Mouse (Mus musculus): Measurements from ENCODE around the gene Vti1a. TPM values are rescaled to one million over a fixed set of nuclear protein-coding genes. Genes with fewer than 3 reads are reported as not detected.

Vti1a gene
- 26.7 and 27.0 TPM in 2 replicates for polyA plus RNA-seq (2015; fragmentation: Nextera tagmentation; extraction: Ambion mirVana)

DNA sequence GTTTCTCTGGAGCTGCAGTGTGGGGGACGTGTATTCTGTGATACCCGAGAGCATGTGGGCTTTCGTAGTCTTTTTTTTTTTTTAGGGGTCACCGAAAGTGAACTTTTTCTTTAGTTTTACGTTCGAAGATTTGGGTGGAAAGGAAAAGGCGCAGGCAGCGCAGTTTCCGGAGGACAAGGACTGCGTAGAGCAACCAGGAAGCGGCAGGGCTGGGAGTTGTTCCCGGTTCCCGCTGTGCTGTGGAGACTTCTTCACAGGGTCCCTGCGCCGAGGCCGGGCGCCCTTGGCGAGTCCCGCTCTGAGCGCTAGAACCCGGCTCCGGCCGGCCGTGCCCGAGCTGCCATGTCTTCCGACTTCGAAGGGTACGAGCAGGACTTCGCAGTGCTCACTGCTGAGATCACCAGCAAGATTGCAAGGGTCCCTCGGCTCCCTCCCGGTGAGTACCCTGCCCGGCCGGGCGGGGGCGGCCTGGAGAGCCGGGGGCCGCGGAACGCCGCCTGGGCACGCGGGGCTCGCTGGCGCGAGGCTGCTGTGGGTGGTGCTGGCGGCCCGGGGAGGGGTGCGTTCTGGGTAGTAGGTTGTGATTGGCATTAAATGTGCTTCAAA lies at the start of gene Vti1a:
Vti1a (plus strand) TSS at position 187 of the 606 bp plus-strand sequence.
- peak within 1 kb of the TSS; percentile 89 for H3K4me2 ChIP-seq (ENCODE audit: low read depth, low read length)
- no peaks in the 10 kb centered on the region for H3K9me3 ChIP-seq (ENCODE audit: control insufficient read depth, low read length)
- under 1% methylated on average over 48 of the region's 48 CpGs for WGBS
- H3K27me3 ChIP-seq (ENCODE audit: control insufficient read depth, insufficient read depth, low read depth, low read length), result no peaks in the 10 kb centered on the region
- peak within 1 kb of the TSS; percentile 94 for H3K4me3 ChIP-seq (ENCODE audit: low read length)
- peaks cover 14% of the 10 kb centered on the region for H3K4me1 ChIP-seq (replicated peaks; ENCODE audit: control insufficient read depth, insufficient read depth, low read length)
- H3K9ac ChIP-seq (ENCODE audit: low read length), result peak within 1 kb of the TSS; percentile 92
- H3K36me3 ChIP-seq (ENCODE audit: control insufficient read depth, insufficient read depth, low read length), result peaks cover 4% of the 10 kb centered on the region
- peak within 1 kb of the TSS; percentile 91 for H3K27ac ChIP-seq (ENCODE audit: low read length)
- ATAC-seq (ENCODE audit: low read depth), result peak; percentile 93

GRCm38 (mm10) chr19:55266786-55267185 lies 49.3 kb upstream of the Vti1a start:
- H3K4me3 ChIP-seq (ENCODE audit: low read length), result no peak overlapping the region
- no peak overlapping the region for H3K4me2 ChIP-seq (ENCODE audit: low read depth, low read length)
- no peak for ATAC-seq (ENCODE audit: low read depth)
- H3K9ac ChIP-seq (ENCODE audit: low read length), result no peak overlapping the region
- H3K27me3 ChIP-seq (ENCODE audit: control insufficient read depth, insufficient read depth, low read depth, low read length), result no peaks in the 10 kb centered on the region
- H3K4me1 ChIP-seq (replicated peaks; ENCODE audit: control insufficient read depth, insufficient read depth, low read length), result peaks cover 38% of the 10 kb centered on the region
- H3K36me3 ChIP-seq (ENCODE audit: control insufficient read depth, insufficient read depth, low read length), result 0 out of 2 replicates have a peak, but pooled peaks cover 2% of the 10 kb centered on the region
- WGBS, result 73% methylated on average over 3 of the region's 3 CpGs
- H3K27ac ChIP-seq (ENCODE audit: low read length), result peak overlapping the region; percentile 96
- no peaks in the 10 kb centered on the region for H3K9me3 ChIP-seq (ENCODE audit: control insufficient read depth, low read length)

- no peak overlapping the region for H3K4me3 ChIP-seq (ENCODE audit: low read length)
- peaks cover 38% of the 10 kb centered on the region for H3K4me1 ChIP-seq (replicated peaks; ENCODE audit: control insufficient read depth, insufficient read depth, low read length)
- no peak overlapping the region for H3K9ac ChIP-seq (ENCODE audit: low read length)
- peaks cover 2% of the 10 kb centered on the region; the same call in 1 of the 2 replicates for H3K36me3 ChIP-seq (ENCODE audit: control insufficient read depth, insufficient read depth, low read length)
- ATAC-seq (ENCODE audit: low read depth), result peak; percentile 80
- no peaks in the 10 kb centered on the region for H3K27me3 ChIP-seq (ENCODE audit: control insufficient read depth, insufficient read depth, low read depth, low read length)
- H3K27ac ChIP-seq (ENCODE audit: low read length), result peak overlapping the region; percentile 96
- H3K4me2 ChIP-seq (ENCODE audit: low read depth, low read length), result no peak overlapping the region
- WGBS, result 42% methylated on average over 3 of the region's 3 CpGs
- no peaks in the 10 kb centered on the region for H3K9me3 ChIP-seq (ENCODE audit: control insufficient read depth, low read length)
Observed at GRCm38 (mm10) chr19:55268150-55268549, 47.9 kb upstream of the Vti1a start.

DNA sequence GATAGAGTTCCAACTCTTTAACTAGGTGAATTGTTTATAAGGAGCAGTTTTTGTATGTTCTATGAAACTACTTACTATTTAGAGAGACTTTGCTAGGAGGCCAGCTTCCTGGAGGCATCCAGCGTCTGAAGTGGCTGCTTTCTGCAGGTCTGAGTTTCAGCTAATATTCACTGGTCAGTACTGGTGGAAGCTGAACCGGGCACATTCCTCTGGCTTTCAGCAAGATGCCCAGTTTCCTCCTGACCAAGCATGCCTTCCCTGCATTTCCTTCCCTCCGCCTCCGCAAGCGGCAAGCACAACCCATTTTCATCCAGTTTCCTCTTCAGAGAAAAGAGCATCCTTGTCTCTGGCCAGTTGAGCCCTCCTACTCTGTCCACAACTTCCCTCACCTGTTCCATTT lies 47.0 kb upstream of the Vti1a start:
- Histone ChIP-seq H3K4me2 (ENCODE audit: low read depth, low read length) (no peak overlapping the region), H3K9me3 (ENCODE audit: control insufficient read depth, low read length) (no peaks in the 10 kb centered on the region), H3K4me1 (replicated peaks; ENCODE audit: control insufficient read depth, insufficient read depth, low read length) (peaks cover 38% of the 10 kb centered on the region), H3K4me3 (ENCODE audit: low read length) (no peak overlapping the region), H3K9ac (ENCODE audit: low read length) (peak overlapping the region; percentile 24; the same call in 1 of the 2 replicates), H3K27ac (ENCODE audit: low read length) (peak overlapping the region; percentile 96), H3K27me3 (ENCODE audit: control insufficient read depth, insufficient read depth, low read depth, low read length) (no peaks in the 10 kb centered on the region), H3K36me3 (ENCODE audit: control insufficient read depth, insufficient read depth, low read length) (peaks cover 2% of the 10 kb centered on the region; the same call in 1 of the 2 replicates)
- WGBS, result 58% methylated on average over 5 of the region's 5 CpGs
- no peak for ATAC-seq (ENCODE audit: low read depth)

- H3K36me3 ChIP-seq (ENCODE audit: control insufficient read depth, insufficient read depth, low read length), result peaks cover 2% of the 10 kb centered on the region; the same call in 1 of the 2 replicates
- no peak overlapping the region for H3K4me2 ChIP-seq (ENCODE audit: low read depth, low read length)
- WGBS, result 43% methylated on average over 3 of the region's 3 CpGs
- H3K4me1 ChIP-seq (replicated peaks; ENCODE audit: control insufficient read depth, insufficient read depth, low read length), result peaks cover 38% of the 10 kb centered on the region
- no peak overlapping the region for H3K9ac ChIP-seq (ENCODE audit: low read length)
- no peak overlapping the region for H3K4me3 ChIP-seq (ENCODE audit: low read length)
- H3K9me3 ChIP-seq (ENCODE audit: control insufficient read depth, low read length), result no peaks in the 10 kb centered on the region
- H3K27me3 ChIP-seq (ENCODE audit: control insufficient read depth, insufficient read depth, low read depth, low read length), result no peaks in the 10 kb centered on the region
- H3K27ac ChIP-seq (ENCODE audit: low read length), result peak overlapping the region; percentile 96
- ATAC-seq (ENCODE audit: low read depth), result peak; percentile 92
Observed at GRCm38 (mm10) chr19:55271448-55271847, 44.6 kb upstream of the Vti1a start.

GRCm38 (mm10) chr19:55273340-55273739 lies 42.8 kb upstream of the Vti1a start:
- Histone ChIP-seq H3K4me2 (ENCODE audit: low read depth, low read length) (no peak overlapping the region), H3K9ac (ENCODE audit: low read length) (no peak overlapping the region), H3K4me1 (replicated peaks; ENCODE audit: control insufficient read depth, insufficient read depth, low read length) (peaks cover 25% of the 10 kb centered on the region), H3K4me3 (ENCODE audit: low read length) (no peak overlapping the region), H3K27ac (ENCODE audit: low read length) (no peak overlapping the region), H3K36me3 (ENCODE audit: control insufficient read depth, insufficient read depth, low read length) (peaks cover 6% of the 10 kb centered on the region; the same call in 1 of the 2 replicates), H3K9me3 (ENCODE audit: control insufficient read depth, low read length) (no peaks in the 10 kb centered on the region), H3K27me3 (ENCODE audit: control insufficient read depth, insufficient read depth, low read depth, low read length) (no peaks in the 10 kb centered on the region)
- 66% methylated on average over 6 of the region's 6 CpGs for WGBS
- ATAC-seq (ENCODE audit: low read depth), result no peak

- Histone ChIP-seq H3K4me2 (ENCODE audit: low read depth, low read length) (no peak overlapping the region), H3K4me1 (replicated peaks; ENCODE audit: control insufficient read depth, insufficient read depth, low read length) (no peaks in the 10 kb centered on the region), H3K9me3 (ENCODE audit: control insufficient read depth, low read length) (no peaks in the 10 kb centered on the region), H3K36me3 (ENCODE audit: control insufficient read depth, insufficient read depth, low read length) (peaks cover 12% of the 10 kb centered on the region), H3K4me3 (ENCODE audit: low read length) (no peak overlapping the region), H3K9ac (ENCODE audit: low read length) (no peak overlapping the region), H3K27me3 (ENCODE audit: control insufficient read depth, insufficient read depth, low read depth, low read length) (no peaks in the 10 kb centered on the region), H3K27ac (ENCODE audit: low read length) (no peak overlapping the region)
- 77% methylated on average over 4 of the region's 4 CpGs for WGBS
- no peak for ATAC-seq (ENCODE audit: low read depth)
Observed at GRCm38 (mm10) chr19:55276100-55276499, 40.0 kb upstream of the Vti1a start.

GRCm38 (mm10) chr19:55276770-55277169 lies 39.3 kb upstream of the Vti1a start:
- Histone ChIP-seq H3K9ac (ENCODE audit: low read length) (no peak overlapping the region), H3K9me3 (ENCODE audit: control insufficient read depth, low read length) (no peaks in the 10 kb centered on the region), H3K4me3 (ENCODE audit: low read length) (no peak overlapping the region), H3K4me2 (ENCODE audit: low read depth, low read length) (no peak overlapping the region), H3K36me3 (ENCODE audit: control insufficient read depth, insufficient read depth, low read length) (peaks cover 17% of the 10 kb centered on the region), H3K27me3 (ENCODE audit: control insufficient read depth, insufficient read depth, low read depth, low read length) (no peaks in the 10 kb centered on the region), H3K4me1 (replicated peaks; ENCODE audit: control insufficient read depth, insufficient read depth, low read length) (no peaks in the 10 kb centered on the region), H3K27ac (ENCODE audit: low read length) (no peak overlapping the region)
- 79% methylated on average over 3 of the region's 3 CpGs for WGBS
- no peak for ATAC-seq (ENCODE audit: low read depth)

DNA sequence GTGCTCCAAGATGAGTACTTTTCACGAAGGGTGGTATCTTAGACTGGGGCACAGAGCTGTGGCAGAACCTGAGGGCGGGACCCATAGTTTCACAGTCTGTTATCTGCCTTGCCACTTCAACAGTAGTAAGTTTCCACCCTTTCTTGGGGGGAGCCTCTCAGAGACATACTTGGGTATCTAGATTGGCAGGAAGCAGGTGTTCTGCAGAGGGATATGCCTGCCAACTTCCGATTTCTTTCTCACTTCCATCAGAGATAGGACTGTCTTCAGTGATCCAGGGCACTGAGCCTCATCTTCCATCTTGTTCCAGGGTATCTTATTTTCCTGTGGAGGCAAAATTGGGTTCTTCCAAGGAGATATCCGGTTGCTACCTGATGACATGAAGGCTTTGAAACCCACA lies 32.0 kb upstream of the Vti1a start:
- WGBS, result 80% methylated on average over 4 of the region's 4 CpGs
- no peak overlapping the region for H3K4me3 ChIP-seq (ENCODE audit: low read length)
- H3K36me3 ChIP-seq (ENCODE audit: control insufficient read depth, insufficient read depth, low read length), result peaks cover 48% of the 10 kb centered on the region
- H3K9me3 ChIP-seq (ENCODE audit: control insufficient read depth, low read length), result no peaks in the 10 kb centered on the region
- no peak overlapping the region for H3K4me2 ChIP-seq (ENCODE audit: low read depth, low read length)
- H3K9ac ChIP-seq (ENCODE audit: low read length), result no peak overlapping the region
- H3K27me3 ChIP-seq (ENCODE audit: control insufficient read depth, insufficient read depth, low read depth, low read length), result no peaks in the 10 kb centered on the region
- no peak for ATAC-seq (ENCODE audit: low read depth)
- no peaks in the 10 kb centered on the region for H3K4me1 ChIP-seq (replicated peaks; ENCODE audit: control insufficient read depth, insufficient read depth, low read length)
- H3K27ac ChIP-seq (ENCODE audit: low read length), result no peak overlapping the region
